Mouse (Mus musculus): Measurements from ENCODE around the gene Map3k3. TPM values are rescaled to one million over a fixed set of nuclear protein-coding genes. Genes with fewer than 3 reads are reported as not detected.

Gene Map3k3
- polyA plus RNA-seq, 1 experiment from 2014 or later, result 33.4 TPM

DNA sequence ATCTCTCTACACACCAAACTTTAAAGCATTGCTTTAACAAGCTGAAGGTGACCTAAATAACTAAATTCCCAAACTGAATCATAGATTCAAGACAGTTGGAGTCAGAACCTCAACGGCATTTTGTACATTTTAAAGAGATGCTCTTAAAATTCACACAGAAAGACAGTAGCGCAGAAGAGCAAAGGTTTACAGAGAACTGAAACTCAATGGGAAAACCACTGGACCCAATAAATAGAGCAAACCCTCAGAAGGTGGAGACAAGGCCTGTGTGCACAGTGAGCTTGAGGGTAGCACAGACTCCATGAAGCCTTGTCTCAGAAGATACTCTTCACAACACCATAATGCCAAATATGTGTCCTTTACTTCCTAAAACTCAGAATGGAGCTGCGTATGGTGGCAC lies 38.6 kb upstream of the Map3k3 start:
- H3K9ac ChIP-seq, result no peak overlapping the region
- no peak overlapping the region for H3K4me2 ChIP-seq
- H3K27ac ChIP-seq (ENCODE audit: low read depth), result no peak overlapping the region
- WGBS, result 96% methylated on average over 3 of the region's 3 CpGs
- H3K4me3 ChIP-seq (ENCODE audit: low read depth, low read length), result no peak overlapping the region
- no peaks in the 10 kb centered on the region for H3K27me3 ChIP-seq (ENCODE audit: insufficient read depth, low read length)
- H3K9me3 ChIP-seq (ENCODE audit: low read depth, low read length), result no peaks in the 10 kb centered on the region
- no peaks in the 10 kb centered on the region for H3K4me1 ChIP-seq (ENCODE audit: insufficient read depth)
- DNase-seq (no peak), ATAC-seq (ENCODE audit: insufficient read depth) (no peak)
- H3K36me3 ChIP-seq (ENCODE audit: insufficient read depth), result peaks cover 46% of the 10 kb centered on the region
- TF ChIP-seq CTCF (IDR thresholded peaks at IDR 0.05; ENCODE audit: low read depth), result no peak

DNA sequence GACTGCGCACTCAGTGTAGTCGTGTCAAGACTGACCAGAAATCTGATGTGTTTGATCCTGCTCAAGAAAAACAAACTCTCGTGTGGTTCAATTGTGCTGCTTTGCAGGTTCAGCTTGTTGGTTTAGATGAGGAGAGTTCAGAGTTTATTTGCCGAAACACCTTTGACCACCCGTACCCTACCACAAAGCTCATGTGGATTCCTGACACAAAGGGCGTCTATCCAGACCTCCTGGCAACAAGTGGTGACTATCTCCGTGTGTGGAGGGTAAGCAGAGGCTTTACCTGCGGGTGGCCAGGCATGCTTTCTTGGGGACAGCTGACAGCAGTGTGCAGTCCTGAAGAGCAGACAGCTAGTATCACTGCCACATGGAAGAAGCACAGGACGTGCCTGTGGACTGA lies 37.8 kb upstream of the Map3k3 start:
- no peak overlapping the region for H3K9ac ChIP-seq
- no peak for ATAC-seq (ENCODE audit: insufficient read depth)
- no peak for TF ChIP-seq CTCF (IDR thresholded peaks at IDR 0.05; ENCODE audit: low read depth)
- no peak overlapping the region for H3K4me3 ChIP-seq (ENCODE audit: low read depth, low read length)
- no peaks in the 10 kb centered on the region for H3K9me3 ChIP-seq (ENCODE audit: low read depth, low read length)
- WGBS, result 71% methylated on average over 9 of the region's 9 CpGs
- DNase-seq, result no peak
- no peak overlapping the region for H3K27ac ChIP-seq (ENCODE audit: low read depth)
- H3K4me1 ChIP-seq (ENCODE audit: insufficient read depth), result no peaks in the 10 kb centered on the region
- H3K27me3 ChIP-seq (ENCODE audit: insufficient read depth, low read length), result no peaks in the 10 kb centered on the region
- H3K36me3 ChIP-seq (ENCODE audit: insufficient read depth), result peaks cover 54% of the 10 kb centered on the region
- no peak overlapping the region for H3K4me2 ChIP-seq

DNA sequence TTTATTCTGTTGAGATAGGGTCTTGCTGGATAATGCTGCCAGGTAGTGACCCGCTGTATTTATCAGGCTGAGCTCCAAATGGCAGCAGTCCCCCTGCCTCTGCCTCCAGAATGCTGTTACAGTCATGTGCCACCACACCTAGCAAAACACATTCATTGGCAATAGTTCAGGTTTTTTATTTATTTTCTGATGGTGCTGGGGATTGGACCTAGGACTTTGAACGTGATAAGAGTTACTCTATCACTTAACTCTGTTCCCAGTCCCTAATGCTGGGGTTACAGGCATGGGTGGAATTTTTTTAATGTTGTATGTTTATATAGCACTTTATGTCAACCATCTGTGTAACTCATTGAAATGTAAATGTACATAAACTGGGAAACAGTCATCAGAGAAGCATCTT lies 30.5 kb upstream of the Map3k3 start:
- no peaks in the 10 kb centered on the region for H3K27me3 ChIP-seq (ENCODE audit: insufficient read depth, low read length)
- ATAC-seq (ENCODE audit: insufficient read depth) (no peak), DNase-seq (no peak)
- H3K27ac ChIP-seq (ENCODE audit: low read depth), result no peak overlapping the region
- no peaks in the 10 kb centered on the region for H3K4me1 ChIP-seq (ENCODE audit: insufficient read depth)
- no peak overlapping the region for H3K9ac ChIP-seq
- 92% methylated on average over 2 of the region's 2 CpGs for WGBS
- H3K4me3 ChIP-seq (ENCODE audit: low read depth, low read length), result no peak overlapping the region
- no peaks in the 10 kb centered on the region for H3K9me3 ChIP-seq (ENCODE audit: low read depth, low read length)
- peaks cover 96% of the 10 kb centered on the region for H3K36me3 ChIP-seq (ENCODE audit: insufficient read depth)
- TF ChIP-seq CTCF (IDR thresholded peaks at IDR 0.05; ENCODE audit: low read depth), result no peak
- H3K4me2 ChIP-seq, result no peak overlapping the region

DNA sequence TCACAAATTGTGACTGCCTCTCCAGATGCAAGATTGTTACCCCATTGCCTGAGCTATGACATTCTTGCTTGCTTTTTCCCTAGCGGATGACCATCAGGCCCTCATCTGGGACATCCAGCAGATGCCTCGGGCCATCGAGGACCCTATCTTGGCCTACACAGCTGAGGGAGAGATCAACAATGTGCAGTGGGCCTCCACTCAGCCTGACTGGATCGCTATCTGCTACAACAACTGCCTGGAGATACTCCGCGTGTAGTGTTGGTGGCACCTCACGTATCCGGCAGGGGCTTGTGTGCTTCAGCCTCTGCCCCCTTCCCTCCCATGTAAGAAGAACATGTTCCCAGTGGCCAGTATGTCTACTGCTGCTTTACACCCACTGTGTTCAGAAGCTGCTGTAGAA lies 29.8 kb upstream of the Map3k3 start:
- WGBS, result 91% methylated on average over 8 of the region's 8 CpGs
- DNase-seq (no peak), ATAC-seq (ENCODE audit: insufficient read depth) (no peak)
- Histone ChIP-seq H3K9me3 (ENCODE audit: low read depth, low read length) (no peaks in the 10 kb centered on the region), H3K4me3 (ENCODE audit: low read depth, low read length) (no peak overlapping the region), H3K4me2 (no peak overlapping the region), H3K36me3 (ENCODE audit: insufficient read depth) (peaks cover 95% of the 10 kb centered on the region), H3K4me1 (ENCODE audit: insufficient read depth) (no peaks in the 10 kb centered on the region), H3K27me3 (ENCODE audit: insufficient read depth, low read length) (no peaks in the 10 kb centered on the region), H3K27ac (ENCODE audit: low read depth) (no peak overlapping the region), H3K9ac (no peak overlapping the region)
- TF ChIP-seq CTCF (IDR thresholded peaks at IDR 0.05; ENCODE audit: low read depth), result no peak

DNA sequence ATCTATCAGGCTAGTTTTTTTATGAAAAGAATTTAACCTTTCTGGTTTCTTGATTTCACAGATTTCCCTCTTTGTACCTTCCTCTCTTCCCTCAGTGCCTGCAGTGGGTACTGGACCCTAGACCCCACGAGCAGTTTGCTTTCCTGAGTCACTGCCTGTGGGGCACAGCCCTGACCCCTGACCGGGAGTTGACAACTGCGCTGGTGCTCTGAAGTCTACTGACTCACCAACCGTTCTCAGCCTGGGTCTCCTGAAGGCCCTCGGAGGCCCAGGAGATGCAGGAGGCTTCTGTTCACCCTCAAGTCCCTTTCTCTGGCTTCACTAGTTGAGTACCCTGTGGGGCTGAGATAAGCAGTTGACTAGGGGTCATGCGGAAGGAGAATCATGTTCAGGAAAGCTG lies 29.1 kb upstream of the Map3k3 start:
- Histone ChIP-seq H3K4me3 (ENCODE audit: low read depth, low read length) (no peak overlapping the region), H3K27ac (ENCODE audit: low read depth) (no peak overlapping the region), H3K27me3 (ENCODE audit: insufficient read depth, low read length) (no peaks in the 10 kb centered on the region), H3K9ac (no peak overlapping the region), H3K36me3 (ENCODE audit: insufficient read depth) (peaks cover 93% of the 10 kb centered on the region), H3K9me3 (ENCODE audit: low read depth, low read length) (no peaks in the 10 kb centered on the region), H3K4me2 (no peak overlapping the region), H3K4me1 (ENCODE audit: insufficient read depth) (no peaks in the 10 kb centered on the region)
- TF ChIP-seq CTCF (IDR thresholded peaks at IDR 0.05; ENCODE audit: low read depth), result no peak
- DNase-seq, result no peak
- WGBS, result 81% methylated on average over 6 of the region's 6 CpGs
- no peak for ATAC-seq (ENCODE audit: insufficient read depth)

DNA sequence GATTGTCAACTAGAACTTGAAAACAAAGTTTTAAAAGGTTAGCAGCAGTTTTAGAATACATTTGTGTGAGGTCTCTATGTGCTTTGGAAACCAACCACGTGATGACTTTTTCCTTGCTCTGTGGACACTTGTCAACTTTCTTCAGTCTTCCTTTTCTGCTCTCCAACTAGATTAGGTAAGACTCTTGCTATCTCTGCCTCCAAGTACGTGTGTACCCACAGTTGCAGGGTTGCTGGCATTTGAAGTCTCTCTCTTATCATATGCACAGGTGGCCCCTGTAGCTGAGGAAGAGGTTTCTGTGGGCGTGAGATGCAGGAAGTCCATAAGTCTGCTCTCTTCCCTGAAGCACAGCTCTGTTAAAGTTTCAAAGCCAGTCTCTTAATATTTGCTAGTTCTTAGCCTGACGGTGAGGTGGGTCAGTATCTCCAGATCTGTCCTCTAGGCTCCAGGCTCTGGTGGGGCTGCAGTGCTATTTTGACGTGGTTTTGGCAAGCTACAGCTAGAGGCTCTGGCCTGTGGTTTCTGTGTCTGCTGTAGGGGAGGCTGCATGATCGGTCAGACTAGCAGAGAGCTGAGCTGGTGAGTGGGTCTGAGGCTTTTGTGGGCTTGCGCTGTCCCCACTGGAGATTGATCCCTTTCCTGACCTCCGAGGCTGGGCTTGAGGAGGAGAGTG lies 27.5 kb upstream of the Map3k3 start:
- 88% methylated on average over 8 of the region's 8 CpGs for WGBS
- H3K9ac ChIP-seq, result no peak overlapping the region
- DNase-seq, result no peak
- no peak overlapping the region for H3K27ac ChIP-seq (ENCODE audit: low read depth)
- no peak overlapping the region for H3K4me2 ChIP-seq
- H3K9me3 ChIP-seq (ENCODE audit: low read depth, low read length), result no peaks in the 10 kb centered on the region
- TF ChIP-seq CTCF (IDR thresholded peaks at IDR 0.05; ENCODE audit: low read depth), result no peak
- no peak; the same call in 1 of the 2 replicates for ATAC-seq (ENCODE audit: insufficient read depth)
- H3K27me3 ChIP-seq (ENCODE audit: insufficient read depth, low read length), result no peaks in the 10 kb centered on the region
- H3K4me3 ChIP-seq (ENCODE audit: low read depth, low read length), result no peak overlapping the region
- H3K36me3 ChIP-seq (ENCODE audit: insufficient read depth), result peaks cover 76% of the 10 kb centered on the region
- no peaks in the 10 kb centered on the region for H3K4me1 ChIP-seq (ENCODE audit: insufficient read depth)

DNA sequence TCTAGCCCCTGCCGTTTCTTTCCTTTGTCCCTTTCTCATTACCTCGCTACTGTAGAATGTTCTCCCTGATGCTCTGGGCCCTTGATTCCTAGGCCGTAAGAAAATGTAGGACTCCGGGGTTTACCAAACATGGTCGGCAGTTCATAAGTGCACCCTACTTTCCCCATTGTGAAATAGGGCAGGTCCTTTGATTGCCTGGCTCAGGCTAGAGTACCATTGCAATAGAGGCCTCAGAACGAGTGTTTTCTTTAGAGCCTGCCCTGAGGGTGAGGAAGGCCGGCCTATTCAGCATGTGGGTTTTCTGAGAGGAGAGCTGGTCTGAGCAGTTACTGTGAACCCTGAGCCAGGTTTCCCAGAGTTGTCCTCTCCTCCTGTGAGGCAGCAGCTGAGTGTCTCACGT lies 26.4 kb upstream of the Map3k3 start:
- 72% methylated on average over 8 of the region's 8 CpGs for WGBS
- Histone ChIP-seq H3K9ac (no peak overlapping the region), H3K36me3 (ENCODE audit: insufficient read depth) (peaks cover 67% of the 10 kb centered on the region)

More for the DNA sequence above, 26.4 kb upstream of the Map3k3 start:
- no peak for TF ChIP-seq CTCF (IDR thresholded peaks at IDR 0.05; ENCODE audit: low read depth)
- Histone ChIP-seq H3K4me3 (ENCODE audit: low read depth, low read length) (no peak overlapping the region), H3K9me3 (ENCODE audit: low read depth, low read length) (no peaks in the 10 kb centered on the region), H3K27me3 (ENCODE audit: insufficient read depth, low read length) (no peaks in the 10 kb centered on the region), H3K27ac (ENCODE audit: low read depth) (no peak overlapping the region), H3K4me1 (ENCODE audit: insufficient read depth) (no peaks in the 10 kb centered on the region), H3K4me2 (no peak overlapping the region)
- no peak for DNase-seq
- ATAC-seq (ENCODE audit: insufficient read depth), result no peak

Measured in lung, embryonic 14.5 days (tissue).